Mouse (Mus musculus): ENCODE data around the gene Cep112. TPM values are rescaled to one million over a fixed set of nuclear protein-coding genes. Genes with fewer than 3 reads are reported as not detected.

Gene Cep112
- polyA plus RNA-seq, 1 experiment from 2014 or later: 12.4 TPM

GRCm38 (mm10) chr11:108809626-108810025 is 384.6 kb downstream of the Cep112 start:
- Histone ChIP-seq H3K27ac (ENCODE audit: low read depth, low read length) (no peak overlapping the region), H3K9me3 (ENCODE audit: control insufficient read depth, low read length) (no peaks in the 10 kb centered on the region), H3K9ac (ENCODE audit: low read depth, low read length) (no peak overlapping the region), H3K4me2 (replicated peaks; ENCODE audit: low read depth, low read length) (no peak overlapping the region), H3K4me1 (replicated peaks; ENCODE audit: control insufficient read depth, insufficient read depth, low read length) (no peaks in the 10 kb centered on the region), H3K4me3 (ENCODE audit: low read depth, low read length) (no peak overlapping the region), H3K27me3 (ENCODE audit: control insufficient read depth, insufficient read depth, low read length) (0 out of 2 replicates have a peak, but pooled peaks cover 2% of the 10 kb centered on the region), H3K36me3 (ENCODE audit: control insufficient read depth, insufficient read depth, low read length) (no peaks in the 10 kb centered on the region)
- no peak for ATAC-seq (ENCODE audit: low FRiP score)
- WGBS: 91% methylated on average over 3 of the region's 3 CpGs
- no peak for DNase-seq (ENCODE audit: low spot score)

GRCm38 (mm10) chr11:108821771-108822170 is 396.8 kb downstream of the Cep112 start:
- no peaks in the 10 kb centered on the region for H3K27me3 ChIP-seq (ENCODE audit: control insufficient read depth, insufficient read depth, low read length)
- H3K36me3 ChIP-seq (ENCODE audit: control insufficient read depth, insufficient read depth, low read length): no peaks in the 10 kb centered on the region
- no peak overlapping the region for H3K27ac ChIP-seq (ENCODE audit: low read depth, low read length)
- no peak overlapping the region for H3K4me2 ChIP-seq (replicated peaks; ENCODE audit: low read depth, low read length)
- ATAC-seq (ENCODE audit: low FRiP score): no peak
- no peaks in the 10 kb centered on the region for H3K4me1 ChIP-seq (replicated peaks; ENCODE audit: control insufficient read depth, insufficient read depth, low read length)
- no peak for DNase-seq (ENCODE audit: low spot score)
- 72% methylated on average over 4 of the region's 4 CpGs for WGBS
- H3K9me3 ChIP-seq (ENCODE audit: control insufficient read depth, low read length): no peaks in the 10 kb centered on the region
- no peak overlapping the region for H3K4me3 ChIP-seq (ENCODE audit: low read depth, low read length)
- no peak overlapping the region for H3K9ac ChIP-seq (ENCODE audit: low read depth, low read length)

GRCm38 (mm10) chr11:108822257-108822656 is 397.3 kb downstream of the Cep112 start:
- Histone ChIP-seq H3K27ac (ENCODE audit: low read depth, low read length) (no peak overlapping the region), H3K36me3 (ENCODE audit: control insufficient read depth, insufficient read depth, low read length) (no peaks in the 10 kb centered on the region), H3K4me2 (replicated peaks; ENCODE audit: low read depth, low read length) (no peak overlapping the region), H3K27me3 (ENCODE audit: control insufficient read depth, insufficient read depth, low read length) (no peaks in the 10 kb centered on the region), H3K4me1 (replicated peaks; ENCODE audit: control insufficient read depth, insufficient read depth, low read length) (no peaks in the 10 kb centered on the region), H3K4me3 (ENCODE audit: low read depth, low read length) (no peak overlapping the region), H3K9ac (ENCODE audit: low read depth, low read length) (no peak overlapping the region), H3K9me3 (ENCODE audit: control insufficient read depth, low read length) (no peaks in the 10 kb centered on the region)
- WGBS: 79% methylated on average over 7 of the region's 7 CpGs
- DNase-seq (ENCODE audit: low spot score): no peak
- ATAC-seq (ENCODE audit: low FRiP score): no peak

- H3K4me1 ChIP-seq (replicated peaks; ENCODE audit: control insufficient read depth, insufficient read depth, low read length): no peaks in the 10 kb centered on the region
These were observed 402.3 kb downstream of the Cep112 start for GRCm38 (mm10) chr11:108827321-108827720.

GRCm38 (mm10) chr11:108828374-108829025 is 403.5 kb downstream of the Cep112 start:
- H3K4me3 ChIP-seq (ENCODE audit: low read depth, low read length): no peak overlapping the region
- H3K4me1 ChIP-seq (replicated peaks; ENCODE audit: control insufficient read depth, insufficient read depth, low read length): no peaks in the 10 kb centered on the region
- no peak overlapping the region for H3K4me2 ChIP-seq (replicated peaks; ENCODE audit: low read depth, low read length)
- DNase-seq (ENCODE audit: low spot score) (no peak), ATAC-seq (ENCODE audit: low FRiP score) (no peak)
- WGBS: 79% methylated on average over 4 of the region's 4 CpGs
- H3K27me3 ChIP-seq (ENCODE audit: control insufficient read depth, insufficient read depth, low read length): no peaks in the 10 kb centered on the region
- H3K9me3 ChIP-seq (ENCODE audit: control insufficient read depth, low read length): no peaks in the 10 kb centered on the region
- H3K27ac ChIP-seq (ENCODE audit: low read depth, low read length): no peak overlapping the region
- H3K36me3 ChIP-seq (ENCODE audit: control insufficient read depth, insufficient read depth, low read length): no peaks in the 10 kb centered on the region
- H3K9ac ChIP-seq (ENCODE audit: low read depth, low read length): no peak overlapping the region

More at GRCm38 (mm10) chr11:108827321-108827720, 402.3 kb downstream of the Cep112 start:
- H3K9ac ChIP-seq (ENCODE audit: low read depth, low read length): no peak overlapping the region
- H3K4me2 ChIP-seq (replicated peaks; ENCODE audit: low read depth, low read length): no peak overlapping the region
- DNase-seq (ENCODE audit: low spot score) (no peak), ATAC-seq (ENCODE audit: low FRiP score) (no peak)
- H3K9me3 ChIP-seq (ENCODE audit: control insufficient read depth, low read length): no peaks in the 10 kb centered on the region
- no peak overlapping the region for H3K4me3 ChIP-seq (ENCODE audit: low read depth, low read length)
- no peak overlapping the region for H3K27ac ChIP-seq (ENCODE audit: low read depth, low read length)
- no peaks in the 10 kb centered on the region for H3K36me3 ChIP-seq (ENCODE audit: control insufficient read depth, insufficient read depth, low read length)
- no peaks in the 10 kb centered on the region for H3K27me3 ChIP-seq (ENCODE audit: control insufficient read depth, insufficient read depth, low read length)

- WGBS: 77% methylated on average over 4 of the region's 4 CpGs
- Histone ChIP-seq H3K27ac (ENCODE audit: low read depth, low read length) (no peak overlapping the region), H3K9ac (ENCODE audit: low read depth, low read length) (no peak overlapping the region), H3K4me3 (ENCODE audit: low read depth, low read length) (no peak overlapping the region), H3K4me1 (replicated peaks; ENCODE audit: control insufficient read depth, insufficient read depth, low read length) (no peaks in the 10 kb centered on the region), H3K9me3 (ENCODE audit: control insufficient read depth, low read length) (no peaks in the 10 kb centered on the region), H3K4me2 (replicated peaks; ENCODE audit: low read depth, low read length) (no peak overlapping the region), H3K36me3 (ENCODE audit: control insufficient read depth, insufficient read depth, low read length) (no peaks in the 10 kb centered on the region), H3K27me3 (ENCODE audit: control insufficient read depth, insufficient read depth, low read length) (no peaks in the 10 kb centered on the region)
- DNase-seq (ENCODE audit: low spot score) (no peak), ATAC-seq (ENCODE audit: low FRiP score) (no peak)
These were observed 411.7 kb downstream of the Cep112 start for GRCm38 (mm10) chr11:108836706-108837105.

- no peak overlapping the region for H3K4me3 ChIP-seq (ENCODE audit: low read depth, low read length)
- 80% methylated on average over 3 of the region's 3 CpGs for WGBS
- no peak overlapping the region for H3K9ac ChIP-seq (ENCODE audit: low read depth, low read length)
- no peak overlapping the region for H3K4me2 ChIP-seq (replicated peaks; ENCODE audit: low read depth, low read length)
- H3K27me3 ChIP-seq (ENCODE audit: control insufficient read depth, insufficient read depth, low read length): no peaks in the 10 kb centered on the region
- no peak for DNase-seq (ENCODE audit: low spot score)
- H3K27ac ChIP-seq (ENCODE audit: low read depth, low read length): no peak overlapping the region
- H3K9me3 ChIP-seq (ENCODE audit: control insufficient read depth, low read length): no peaks in the 10 kb centered on the region
- ATAC-seq (ENCODE audit: low FRiP score): no peak
- H3K36me3 ChIP-seq (ENCODE audit: control insufficient read depth, insufficient read depth, low read length): no peaks in the 10 kb centered on the region
- no peaks in the 10 kb centered on the region for H3K4me1 ChIP-seq (replicated peaks; ENCODE audit: control insufficient read depth, insufficient read depth, low read length)
These were observed 415.2 kb downstream of the Cep112 start for GRCm38 (mm10) chr11:108840195-108840594.

GRCm38 (mm10) chr11:108842765-108843164 is 417.8 kb downstream of the Cep112 start:
- Histone ChIP-seq H3K4me2 (replicated peaks; ENCODE audit: low read depth, low read length) (no peak overlapping the region), H3K27ac (ENCODE audit: low read depth, low read length) (no peak overlapping the region), H3K9me3 (ENCODE audit: control insufficient read depth, low read length) (no peaks in the 10 kb centered on the region), H3K9ac (ENCODE audit: low read depth, low read length) (no peak overlapping the region), H3K36me3 (ENCODE audit: control insufficient read depth, insufficient read depth, low read length) (no peaks in the 10 kb centered on the region), H3K27me3 (ENCODE audit: control insufficient read depth, insufficient read depth, low read length) (no peaks in the 10 kb centered on the region), H3K4me1 (replicated peaks; ENCODE audit: control insufficient read depth, insufficient read depth, low read length) (no peaks in the 10 kb centered on the region), H3K4me3 (ENCODE audit: low read depth, low read length) (no peak overlapping the region)
- ATAC-seq (ENCODE audit: low FRiP score) (no peak), DNase-seq (ENCODE audit: low spot score) (no peak)
- 71% methylated on average over 2 of the region's 2 CpGs for WGBS

GRCm38 (mm10) chr11:108845971-108846370 is 421.0 kb downstream of the Cep112 start:
- H3K36me3 ChIP-seq (ENCODE audit: control insufficient read depth, insufficient read depth, low read length): no peaks in the 10 kb centered on the region
- DNase-seq (ENCODE audit: low spot score): no peak
- WGBS: 73% methylated on average over 2 of the region's 2 CpGs

More at GRCm38 (mm10) chr11:108845971-108846370, 421.0 kb downstream of the Cep112 start:
- Histone ChIP-seq H3K9me3 (ENCODE audit: control insufficient read depth, low read length) (no peaks in the 10 kb centered on the region), H3K27ac (ENCODE audit: low read depth, low read length) (no peak overlapping the region), H3K27me3 (ENCODE audit: control insufficient read depth, insufficient read depth, low read length) (no peaks in the 10 kb centered on the region), H3K9ac (ENCODE audit: low read depth, low read length) (no peak overlapping the region), H3K4me1 (replicated peaks; ENCODE audit: control insufficient read depth, insufficient read depth, low read length) (no peaks in the 10 kb centered on the region), H3K4me3 (ENCODE audit: low read depth, low read length) (no peak overlapping the region), H3K4me2 (replicated peaks; ENCODE audit: low read depth, low read length) (no peak overlapping the region)
- no peak for ATAC-seq (ENCODE audit: low FRiP score)
